Mouse (Mus musculus): ENCODE results near the gene Adamtsl5. TPM values are rescaled to one million over a fixed set of nuclear protein-coding genes. Genes with fewer than 3 reads are reported as not detected.
A peak's percentile ranks its signal among the peaks of the same experiment; 100 is the strongest.

Gene Adamtsl5
- total and polyA plus RNA-seq, 2 experiments from 2014 or later, result 14.6 to 34.6 TPM

DNA sequence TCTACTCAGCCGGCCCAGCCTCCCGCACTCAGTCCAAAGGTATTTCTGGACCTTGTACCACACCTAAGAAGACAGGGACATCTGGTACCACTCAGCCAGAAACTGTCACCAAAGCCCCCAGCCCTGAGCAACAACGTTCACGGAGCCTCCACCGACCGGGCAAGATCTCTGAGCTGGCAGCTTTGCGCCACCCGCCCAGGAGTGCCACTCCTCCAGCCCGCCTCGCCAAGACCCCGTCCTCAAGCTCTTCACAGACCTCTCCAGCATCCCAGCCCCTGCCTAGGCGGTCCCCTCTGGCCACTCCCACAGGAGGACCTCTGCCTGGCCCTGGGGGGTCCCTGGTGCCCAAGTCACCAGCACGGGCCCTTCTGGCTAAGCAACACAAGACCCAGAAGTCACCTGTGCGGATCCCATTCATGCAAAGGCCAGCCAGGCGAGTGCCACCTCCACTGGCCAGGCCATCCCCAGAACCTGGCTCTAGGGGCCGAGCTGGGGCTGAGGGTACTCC, 33.7 kb downstream of the Adamtsl5 start:
- DNase-seq (ENCODE audit: low spot score) (no peak), ATAC-seq (ENCODE audit: insufficient read depth, low read depth) (no peak)
- Histone ChIP-seq H3K4me2 (ENCODE audit: low read depth, low read length) (no peak overlapping the region), H3K9me3 (replicated peaks; ENCODE audit: control insufficient read depth, low read length) (no peaks in the 10 kb centered on the region), H3K9ac (replicated peaks; ENCODE audit: low read depth, low read length) (no peak overlapping the region), H3K36me3 (replicated peaks; ENCODE audit: control insufficient read depth, insufficient read depth, low read length) (peaks cover 10% of the 10 kb centered on the region), H3K27ac (ENCODE audit: low read depth) (no peak overlapping the region), H3K27me3 (ENCODE audit: control insufficient read depth, insufficient read depth, low read length) (peaks cover 60% of the 10 kb centered on the region), H3K4me3 (ENCODE audit: low read depth, low read length) (no peak overlapping the region), H3K4me1 (ENCODE audit: control insufficient read depth, insufficient read depth) (peaks cover 31% of the 10 kb centered on the region)
- TF ChIP-seq CTCF (IDR thresholded peaks at IDR 0.05; ENCODE audit: low read depth) (no peak), EP300 (IDR thresholded peaks at IDR 0.05; ENCODE audit: low read depth) (no peak)
- WGBS, result 44% methylated on average over 16 of the region's 16 CpGs

DNA sequence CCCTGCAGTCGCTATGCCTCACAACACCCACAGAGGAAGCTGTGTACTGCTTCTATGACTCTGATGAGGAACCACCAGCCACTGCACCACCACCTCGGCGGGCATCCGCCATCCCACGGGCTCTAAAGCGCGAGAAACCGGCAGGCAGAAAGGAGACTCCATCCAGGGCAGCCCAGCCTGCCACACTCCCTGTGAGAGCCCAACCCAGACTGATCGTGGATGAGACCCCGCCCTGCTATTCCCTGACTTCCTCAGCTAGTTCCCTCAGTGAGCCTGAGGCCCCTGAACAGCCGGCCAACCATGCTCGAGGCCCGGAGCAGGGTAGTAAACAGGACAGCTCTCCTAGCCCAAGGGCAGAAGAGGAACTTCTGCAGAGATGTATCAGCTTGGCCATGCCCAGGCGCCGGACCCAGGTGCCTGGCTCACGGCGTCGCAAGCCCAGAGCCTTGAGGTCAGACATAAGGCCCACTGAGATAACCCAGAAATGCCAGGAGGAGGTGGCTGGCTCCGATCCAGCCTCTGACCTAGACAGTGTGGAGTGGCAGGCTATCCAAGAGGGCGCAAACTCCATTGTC, 34.5 kb downstream of the Adamtsl5 start:
- no peak for ATAC-seq (ENCODE audit: insufficient read depth, low read depth)
- peak overlapping the region; percentile 11; the same call in 1 of the 2 replicates for H3K4me2 ChIP-seq (ENCODE audit: low read depth, low read length)
- no peak for DNase-seq (ENCODE audit: low spot score)
- H3K27me3 ChIP-seq (ENCODE audit: control insufficient read depth, insufficient read depth, low read length), result peaks cover 66% of the 10 kb centered on the region
- 18% methylated on average over 20 of the region's 20 CpGs for WGBS
- no peak overlapping the region for H3K9ac ChIP-seq (replicated peaks; ENCODE audit: low read depth, low read length)
- TF ChIP-seq CTCF (IDR thresholded peaks at IDR 0.05; ENCODE audit: low read depth) (no peak), EP300 (IDR thresholded peaks at IDR 0.05; ENCODE audit: low read depth) (no peak)
- peaks cover 27% of the 10 kb centered on the region for H3K4me1 ChIP-seq (ENCODE audit: control insufficient read depth, insufficient read depth)
- peaks cover 6% of the 10 kb centered on the region for H3K36me3 ChIP-seq (replicated peaks; ENCODE audit: control insufficient read depth, insufficient read depth, low read length)
- no peaks in the 10 kb centered on the region for H3K9me3 ChIP-seq (replicated peaks; ENCODE audit: control insufficient read depth, low read length)
- H3K27ac ChIP-seq (ENCODE audit: low read depth), result no peak overlapping the region
- H3K4me3 ChIP-seq (ENCODE audit: low read depth, low read length), result no peak overlapping the region

DNA sequence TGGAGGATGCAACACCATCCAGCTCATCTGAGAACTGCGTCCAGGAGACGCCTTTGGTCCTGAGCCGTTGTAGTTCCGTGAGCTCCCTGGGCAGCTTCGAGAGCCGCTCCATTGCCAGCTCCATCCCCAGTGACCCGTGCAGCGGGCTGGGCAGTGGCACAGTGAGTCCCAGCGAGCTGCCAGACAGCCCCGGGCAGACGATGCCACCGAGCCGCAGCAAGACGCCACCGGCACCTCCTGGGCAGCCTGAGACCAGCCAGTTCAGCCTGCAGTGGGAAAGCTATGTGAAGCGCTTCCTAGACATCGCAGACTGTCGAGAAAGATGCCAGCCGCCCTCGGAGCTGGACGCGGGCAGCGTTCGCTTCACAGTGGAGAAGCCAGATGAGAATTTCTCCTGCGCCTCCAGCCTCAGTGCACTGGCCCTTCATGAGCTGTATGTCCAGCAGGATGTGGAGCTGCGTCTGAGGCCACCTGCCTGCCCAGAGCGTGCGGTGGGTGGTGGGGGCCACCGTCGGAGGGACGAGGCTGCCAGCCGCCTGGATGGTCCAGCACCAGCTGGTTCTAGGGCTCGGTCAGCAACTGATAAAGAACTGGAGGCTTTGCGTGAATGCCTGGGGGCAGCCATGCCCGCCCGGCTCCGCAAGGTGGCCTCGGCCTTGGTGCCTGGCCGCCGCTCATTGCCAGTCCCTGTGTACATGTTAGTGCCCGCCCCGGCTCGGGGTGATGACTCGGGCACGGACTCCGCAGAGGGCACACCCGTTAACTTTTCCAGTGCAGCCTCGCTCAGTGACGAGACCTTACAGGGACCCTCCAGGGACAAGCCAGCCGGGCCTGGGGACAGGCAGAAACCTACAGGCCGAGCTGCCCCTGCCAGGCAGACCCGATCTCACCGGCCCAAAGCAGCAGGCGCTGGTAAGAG, 35.4 kb downstream of the Adamtsl5 start:
- 61% methylated on average over 54 of the region's 54 CpGs for WGBS
- DNase-seq (ENCODE audit: low spot score), result no peak
- Histone ChIP-seq H3K4me2 (ENCODE audit: low read depth, low read length) (no peak overlapping the region), H3K9ac (replicated peaks; ENCODE audit: low read depth, low read length) (no peak overlapping the region), H3K9me3 (replicated peaks; ENCODE audit: control insufficient read depth, low read length) (no peaks in the 10 kb centered on the region), H3K4me1 (ENCODE audit: control insufficient read depth, insufficient read depth) (peaks cover 27% of the 10 kb centered on the region), H3K4me3 (ENCODE audit: low read depth, low read length) (no peak overlapping the region), H3K27ac (ENCODE audit: low read depth) (no peak overlapping the region), H3K27me3 (ENCODE audit: control insufficient read depth, insufficient read depth, low read length) (peaks cover 71% of the 10 kb centered on the region), H3K36me3 (replicated peaks; ENCODE audit: control insufficient read depth, insufficient read depth, low read length) (no peaks in the 10 kb centered on the region)
- no peak for ATAC-seq (ENCODE audit: insufficient read depth, low read depth)
- no peak for TF ChIP-seq EP300 (IDR thresholded peaks at IDR 0.05; ENCODE audit: low read depth)
- TF ChIP-seq CTCF (IDR thresholded peaks at IDR 0.05; ENCODE audit: low read depth), result no peak

DNA sequence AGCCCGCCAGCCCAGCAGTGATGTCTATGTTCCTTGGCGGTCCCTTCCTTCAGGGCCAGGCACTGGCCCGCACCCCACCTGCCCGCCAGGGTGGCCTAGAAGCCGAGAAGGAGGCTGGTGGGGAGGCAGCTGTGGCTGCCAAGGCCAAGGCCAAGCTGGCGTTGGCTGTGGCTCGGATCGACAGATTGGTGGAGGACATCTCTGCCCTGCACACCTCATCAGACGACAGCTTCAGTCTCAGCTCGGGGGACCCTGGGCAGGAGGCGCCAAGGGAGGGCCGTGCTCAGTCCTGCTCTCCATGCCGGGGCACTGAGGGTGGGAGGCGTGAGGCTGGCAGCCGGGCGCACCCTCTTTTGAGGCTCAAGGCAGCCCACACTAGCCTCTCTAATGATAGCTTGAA, 36.7 kb downstream of the Adamtsl5 start:
- H3K4me1 ChIP-seq (ENCODE audit: control insufficient read depth, insufficient read depth), result peaks cover 23% of the 10 kb centered on the region
- 74% methylated on average over 16 of the region's 16 CpGs for WGBS
- TF ChIP-seq CTCF (IDR thresholded peaks at IDR 0.05; ENCODE audit: low read depth) (no peak), EP300 (IDR thresholded peaks at IDR 0.05; ENCODE audit: low read depth) (no peak)
- no peak overlapping the region for H3K9ac ChIP-seq (replicated peaks; ENCODE audit: low read depth, low read length)
- ATAC-seq (ENCODE audit: insufficient read depth, low read depth) (no peak), DNase-seq (ENCODE audit: low spot score) (no peak)
- no peaks in the 10 kb centered on the region for H3K36me3 ChIP-seq (replicated peaks; ENCODE audit: control insufficient read depth, insufficient read depth, low read length)
- no peaks in the 10 kb centered on the region for H3K9me3 ChIP-seq (replicated peaks; ENCODE audit: control insufficient read depth, low read length)
- H3K4me3 ChIP-seq (ENCODE audit: low read depth, low read length), result no peak overlapping the region
- no peak overlapping the region for H3K27ac ChIP-seq (ENCODE audit: low read depth)
- peaks cover 82% of the 10 kb centered on the region for H3K27me3 ChIP-seq (ENCODE audit: control insufficient read depth, insufficient read depth, low read length)
- H3K4me2 ChIP-seq (ENCODE audit: low read depth, low read length), result no peak overlapping the region

DNA sequence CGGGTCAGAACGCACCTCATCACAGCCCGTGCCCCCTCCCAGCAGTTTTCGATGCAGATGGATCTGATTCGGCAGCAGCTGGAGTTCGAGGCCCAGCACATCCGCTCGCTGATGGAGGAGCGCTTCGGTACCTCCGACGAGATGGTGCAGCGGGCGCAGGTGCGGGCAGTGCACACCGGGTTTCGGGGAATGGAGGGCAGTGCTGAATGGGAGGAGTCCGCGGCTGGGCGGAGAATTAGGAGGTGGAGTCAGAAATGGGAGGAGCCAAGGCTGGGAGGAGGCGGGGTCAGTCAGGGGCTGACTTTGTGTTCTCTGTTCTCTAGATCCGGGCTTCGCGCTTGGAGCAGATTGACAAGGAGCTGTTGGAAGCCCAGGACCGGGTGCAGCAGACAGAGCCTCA, 43.4 kb downstream of the Adamtsl5 start:
- no peak for ATAC-seq (ENCODE audit: insufficient read depth, low read depth)

More for the DNA sequence above, 43.4 kb downstream of the Adamtsl5 start:
- no peaks in the 10 kb centered on the region for H3K36me3 ChIP-seq (replicated peaks; ENCODE audit: control insufficient read depth, insufficient read depth, low read length)
- H3K4me3 ChIP-seq (ENCODE audit: low read depth, low read length), result no peak overlapping the region
- WGBS, result 17% methylated on average over 25 of the region's 25 CpGs
- DNase-seq (ENCODE audit: low spot score), result no peak
- peaks cover 9% of the 10 kb centered on the region; the same call in 1 of the 2 replicates for H3K4me1 ChIP-seq (ENCODE audit: control insufficient read depth, insufficient read depth)
- peaks cover 75% of the 10 kb centered on the region for H3K27me3 ChIP-seq (ENCODE audit: control insufficient read depth, insufficient read depth, low read length)
- H3K9ac ChIP-seq (replicated peaks; ENCODE audit: low read depth, low read length), result no peak overlapping the region
- H3K9me3 ChIP-seq (replicated peaks; ENCODE audit: control insufficient read depth, low read length), result no peaks in the 10 kb centered on the region
- H3K27ac ChIP-seq (ENCODE audit: low read depth), result no peak overlapping the region
- H3K4me2 ChIP-seq (ENCODE audit: low read depth, low read length), result no peak overlapping the region
- TF ChIP-seq CTCF (IDR thresholded peaks at IDR 0.05; ENCODE audit: low read depth) (no peak), EP300 (IDR thresholded peaks at IDR 0.05; ENCODE audit: low read depth) (no peak)

All from heart, postnatal 0 days (tissue).